ENCODE assay signal across 26 mouse cellular contexts in genomic region chr7:82581802-82582201, GRCm38 (mm10).
"Had no signal": no experiment of that assay in that cellular context is flagged by ENCODE, and none has a peak within 500 bp of the region (broad histone marks: within the 10 kb centered on the region; RNA-seq: fewer than 3 reads in every experiment).

No protein-coding gene starts in this region.

- H3K27me3 ChIP-seq: heart, embryonic 13.5 days; heart, embryonic 15.5 days; kidney, embryonic 15.5 days; limb, embryonic 12.5 days; liver, embryonic 13.5 days; liver, embryonic 15.5 days had no signal

- H3K4me2 ChIP-seq: heart, embryonic 11.5 days; heart, embryonic 13.5 days; heart, embryonic 15.5 days; hindbrain, embryonic 14.5 days; kidney, embryonic 15.5 days; limb, embryonic 12.5 days; liver, embryonic 11.5 days; liver, embryonic 13.5 days; liver, embryonic 15.5 days had no signal

- H3K27ac ChIP-seq: gastrocnemius, adult 2 months; heart, adult 2 months; heart, embryonic 13.5 days; heart, embryonic 15.5 days; hindbrain, embryonic 14.5 days; kidney, embryonic 15.5 days; kidney, postnatal 0 days; limb, embryonic 10.5 days; limb, embryonic 12.5 days; liver, embryonic 13.5 days; liver, embryonic 15.5 days had no signal

- H3K4me3 ChIP-seq: gastrocnemius, adult 2 months; heart, adult 2 months; heart, embryonic 13.5 days; heart, embryonic 15.5 days; kidney, embryonic 15.5 days; limb, embryonic 10.5 days; limb, embryonic 12.5 days; liver, embryonic 13.5 days; liver, embryonic 15.5 days had no signal

- H3K4me1 ChIP-seq: heart, embryonic 13.5 days; heart, embryonic 15.5 days; kidney, embryonic 15.5 days; liver, embryonic 13.5 days; liver, embryonic 15.5 days had no signal

- H3K9ac ChIP-seq: heart, embryonic 13.5 days; heart, embryonic 15.5 days; hindbrain, embryonic 14.5 days; kidney, embryonic 15.5 days; limb, embryonic 12.5 days; liver, embryonic 13.5 days; liver, embryonic 15.5 days had no signal

- H3K36me3 ChIP-seq: heart, embryonic 13.5 days; heart, embryonic 15.5 days; kidney, embryonic 15.5 days; limb, embryonic 10.5 days; limb, embryonic 12.5 days; liver, embryonic 13.5 days; liver, embryonic 15.5 days had no signal

- H3K9me3 ChIP-seq: heart, embryonic 13.5 days; heart, embryonic 15.5 days; kidney, embryonic 15.5 days; limb, embryonic 10.5 days; limb, embryonic 12.5 days; liver, embryonic 13.5 days; liver, embryonic 15.5 days had no signal

- DNase-seq: gastrocnemius, adult 2 months; gastrocnemius, postnatal 10 days; gastrocnemius, postnatal 25 days; heart, adult 2 months; heart, postnatal 14 days; heart, postnatal 36 days; kidney, adult 11 months; kidney, adult 2 months; kidney, adult 9 months; kidney, postnatal 14 days; kidney, postnatal 36 days; layer of hippocampus, postnatal 36 days; liver; liver, embryonic 13.5 days had no signal

- ATAC-seq: hindbrain, embryonic 16.5 days; intestine, embryonic 16.5 days had no signal
